Mouse (Mus musculus) lung, postnatal 0 days (tissue): ENCODE data around the gene Slc6a12.

ENCODE experiments used
- CTCF ChIP-seq: IDR thresholded peaks from 2 replicates; pipeline ENCODE4 v1.5.1; 2016; ENCODE audit warnings: antibody characterized with exemption, mild to moderate bottlenecking
- EP300 ChIP-seq: IDR thresholded peaks from 2 replicates; pipeline ENCODE4 v1.6.1; 2016; ENCODE audit warnings: antibody characterized with exemption, mild to moderate bottlenecking, control low read depth

GRCm38 (mm10) chr6:121337229-121337628 is 5.6 kb upstream of the Slc6a12 start:
- TF ChIP-seq CTCF (no peak), EP300 (no peak)
